Mouse (Mus musculus) small intestine, adult 2 months (tissue): ENCODE data around the gene Ccdc175. TPM values are rescaled to one million over a fixed set of nuclear protein-coding genes. Genes with fewer than 3 reads are reported as not detected.

Experiments used
- H3K27ac ChIP-seq: fragments of 200-500 bp; 2 replicates; pipeline ENCODE4 v1.5.1; 2012; ENCODE audit warnings: low read depth, low read length, control low read depth, inconsistent platforms; ENCODE audit not compliant: insufficient read depth
- H3K27me3 ChIP-seq: fragments of 200-500 bp; 2 replicates; pipeline ENCODE4 v1.6.1; 2012; ENCODE audit warnings: mild to moderate bottlenecking, moderate library complexity, low read length, inconsistent platforms; ENCODE audit not compliant: control insufficient read depth, insufficient read depth
- H3K36me3 ChIP-seq: fragments of 200-500 bp; 2 replicates; pipeline ENCODE4 v1.6.1; 2012; ENCODE audit warnings: mild to moderate bottlenecking, low read length, control low read depth, inconsistent platforms; ENCODE audit not compliant: control insufficient read depth, insufficient read depth
- H3K4me1 ChIP-seq: fragments of 200-500 bp; 2 replicates; pipeline ENCODE4 v1.6.1; 2012; ENCODE audit warnings: low read length, inconsistent platforms, mixed read lengths; ENCODE audit not compliant: control insufficient read depth, insufficient read depth, insufficient read length
- H3K4me3 ChIP-seq: fragments of 200-500 bp; 2 replicates; pipeline ENCODE4 v1.5.1; 2012; ENCODE audit warnings: low read depth, mild to moderate bottlenecking, control low read depth, inconsistent platforms, low read length, moderate library complexity
- CTCF ChIP-seq: fragments of 200-500 bp; IDR thresholded peaks from 2 replicates; pipeline ENCODE4 v1.5.1; 2012; ENCODE audit warnings: low read depth, mild to moderate bottlenecking, control low read depth, inconsistent platforms, low read length, moderate library complexity, mixed read lengths; ENCODE audit not compliant: insufficient replicate concordance, insufficient read length; ENCODE audit errors: extremely low read depth
- POLR2A ChIP-seq: fragments of 200-500 bp; IDR thresholded peaks from 2 replicates; pipeline ENCODE4 v1.6.1; 2012; ENCODE audit warnings: low read depth, mild to moderate bottlenecking, control low read depth, inconsistent platforms, low read length, moderate library complexity
- WGBS: fragments of 180-500 bp; shearing (Covaris S2); methylation state at CpG from one replicate; pipeline ENCODE4 v1.1.7; 2018; 5-methylcytosine and 5-hydroxymethylcytosine counted together
- polyA plus RNA-seq: library from polyadenylated mRNA; depleted of rRNA; stranded (reverse); fragments of >200 nt; gene quantifications from 2 replicates; pipeline ENCODE4 v1.2.3, GENCODE M21; 2012; rRNA removed

The Ccdc175 gene
- polyA plus RNA-seq, 1 experiment: not detected

GRCm38 (mm10) chr12:72057780-72058179, 127.0 kb downstream of the Ccdc175 start:
- TF ChIP-seq CTCF (no peak), POLR2A (no peak)
- H3K4me3 ChIP-seq: no peak overlapping the region
- 0 out of 2 replicates have a peak, but pooled peaks cover 2% of the 10 kb centered on the region for H3K27me3 ChIP-seq
- WGBS: 44% methylated on average over 1 of the region's 1 CpGs
- no peaks in the 10 kb centered on the region for H3K4me1 ChIP-seq
- H3K36me3 ChIP-seq: no peaks in the 10 kb centered on the region
- no peak overlapping the region for H3K27ac ChIP-seq

GRCm38 (mm10) chr12:72053851-72054250, 131.0 kb downstream of the Ccdc175 start:
- no peak overlapping the region for H3K27ac ChIP-seq
- 0 out of 2 replicates have a peak, but pooled peaks cover 2% of the 10 kb centered on the region for H3K27me3 ChIP-seq
- WGBS: 27% methylated on average over 6 of the region's 6 CpGs
- no peaks in the 10 kb centered on the region for H3K4me1 ChIP-seq
- no peaks in the 10 kb centered on the region for H3K36me3 ChIP-seq
- no peak overlapping the region for H3K4me3 ChIP-seq
- no peak for TF ChIP-seq POLR2A
- no peak for TF ChIP-seq CTCF

- TF ChIP-seq CTCF (no peak), POLR2A (no peak)
- H3K4me3 ChIP-seq: no peak overlapping the region
- no peaks in the 10 kb centered on the region for H3K36me3 ChIP-seq
- H3K4me1 ChIP-seq: no peaks in the 10 kb centered on the region
- 35% methylated on average over 6 of the region's 6 CpGs for WGBS
- 0 out of 2 replicates have a peak, but pooled peaks cover 2% of the 10 kb centered on the region for H3K27me3 ChIP-seq
- H3K27ac ChIP-seq: no peak overlapping the region
These were observed 131.5 kb downstream of the Ccdc175 start for GRCm38 (mm10) chr12:72053303-72053702.

- TF ChIP-seq POLR2A (no peak), CTCF (no peak)
- H3K27ac ChIP-seq: no peak overlapping the region
- no peaks in the 10 kb centered on the region for H3K36me3 ChIP-seq
- H3K4me1 ChIP-seq: no peaks in the 10 kb centered on the region
- 0 out of 2 replicates have a peak, but pooled peaks cover 2% of the 10 kb centered on the region for H3K27me3 ChIP-seq
- no peak overlapping the region for H3K4me3 ChIP-seq
- WGBS: 81% methylated on average over 6 of the region's 6 CpGs
These were observed 132.3 kb downstream of the Ccdc175 start for GRCm38 (mm10) chr12:72052571-72052970.

Other genes with a start within 250 kb of the Ccdc175 start
- 0.46 and 0.69 TPM in 2 replicates for gene Gpr135, start 113.9 kb downstream of the Ccdc175 start, polyA plus RNA-seq
- 2.8 and 3.1 TPM in 2 replicates for gene L3hypdh, start 99.6 kb downstream of the Ccdc175 start, polyA plus RNA-seq
- 14.3 and 20.4 TPM in 2 replicates for gene Jkamp, start 99.4 kb downstream of the Ccdc175 start, polyA plus RNA-seq
- 3.1 and 4.1 TPM in 2 replicates for gene Rtn1, start 224.0 kb upstream of the Ccdc175 start, polyA plus RNA-seq